Mouse (Mus musculus) thymus, adult 2 months (tissue): ENCODE measurements around the gene Nphs1. TPM values are rescaled to one million over a fixed set of nuclear protein-coding genes. Genes with fewer than 3 reads are reported as not detected.
A peak's percentile ranks its signal among the peaks of the same experiment; 100 is the strongest.

ENCODE experiments used
- DNase-seq: peaks from one replicate; pipeline ENCODE4 v3.0.0; 2021
- H3K27ac ChIP-seq: fragments of 200-500 bp; 2 replicates; pipeline ENCODE4 v1.5.1; 2012; ENCODE audit warnings: low read length, control low read depth; ENCODE audit not compliant: control insufficient read depth, insufficient read depth
- H3K27me3 ChIP-seq: fragments of 200-500 bp; 2 replicates; pipeline ENCODE4 v1.6.1; 2012; ENCODE audit warnings: mild to moderate bottlenecking, low read length, moderate library complexity, mixed read lengths; ENCODE audit not compliant: control insufficient read depth, insufficient read depth
- H3K36me3 ChIP-seq: fragments of 200-500 bp; 2 replicates; pipeline ENCODE4 v1.6.1; 2012; ENCODE audit warnings: mild to moderate bottlenecking, low read length, moderate library complexity; ENCODE audit not compliant: control insufficient read depth, insufficient read depth
- H3K4me1 ChIP-seq: fragments of 200-500 bp; replicated peaks from 2 replicates; pipeline ENCODE4 v1.6.1; 2012; ENCODE audit warnings: low read length; ENCODE audit not compliant: control insufficient read depth, insufficient read depth
- H3K4me3 ChIP-seq: fragments of 200-500 bp; 2 replicates; pipeline ENCODE4 v1.5.1; 2012; ENCODE audit warnings: mild to moderate bottlenecking, low read length, control low read depth, moderate library complexity; ENCODE audit not compliant: control insufficient read depth, insufficient read depth
- CTCF ChIP-seq: fragments of 200-500 bp; IDR thresholded peaks from 2 replicates; pipeline ENCODE4 v1.5.1; 2012; ENCODE audit warnings: mild to moderate bottlenecking, control low read depth, low read length, moderate library complexity, borderline replicate concordance; ENCODE audit not compliant: control insufficient read depth, poor library complexity, insufficient read depth; ENCODE audit errors: extremely low read depth
- POLR2A ChIP-seq: fragments of 200-500 bp; IDR thresholded peaks from 2 replicates; pipeline ENCODE4 v1.6.1; 2012; ENCODE audit warnings: mild to moderate bottlenecking, low read length, control low read depth, moderate library complexity; ENCODE audit not compliant: control insufficient read depth, poor library complexity, insufficient read depth; ENCODE audit errors: extremely low read depth
- WGBS: fragments of 180-500 bp; shearing (Covaris S2); methylation state at CpG from one replicate; pipeline ENCODE4 v1.1.7; 2018; 5-methylcytosine and 5-hydroxymethylcytosine counted together
- polyA plus RNA-seq: library from polyadenylated mRNA; depleted of rRNA; stranded (reverse); fragments of >200 nt; gene quantifications from 2 replicates; pipeline ENCODE4 v1.2.3, GENCODE M21; 2012

Nphs1 gene
- polyA plus RNA-seq, 1 experiment, result 0.19 TPM

DNA sequence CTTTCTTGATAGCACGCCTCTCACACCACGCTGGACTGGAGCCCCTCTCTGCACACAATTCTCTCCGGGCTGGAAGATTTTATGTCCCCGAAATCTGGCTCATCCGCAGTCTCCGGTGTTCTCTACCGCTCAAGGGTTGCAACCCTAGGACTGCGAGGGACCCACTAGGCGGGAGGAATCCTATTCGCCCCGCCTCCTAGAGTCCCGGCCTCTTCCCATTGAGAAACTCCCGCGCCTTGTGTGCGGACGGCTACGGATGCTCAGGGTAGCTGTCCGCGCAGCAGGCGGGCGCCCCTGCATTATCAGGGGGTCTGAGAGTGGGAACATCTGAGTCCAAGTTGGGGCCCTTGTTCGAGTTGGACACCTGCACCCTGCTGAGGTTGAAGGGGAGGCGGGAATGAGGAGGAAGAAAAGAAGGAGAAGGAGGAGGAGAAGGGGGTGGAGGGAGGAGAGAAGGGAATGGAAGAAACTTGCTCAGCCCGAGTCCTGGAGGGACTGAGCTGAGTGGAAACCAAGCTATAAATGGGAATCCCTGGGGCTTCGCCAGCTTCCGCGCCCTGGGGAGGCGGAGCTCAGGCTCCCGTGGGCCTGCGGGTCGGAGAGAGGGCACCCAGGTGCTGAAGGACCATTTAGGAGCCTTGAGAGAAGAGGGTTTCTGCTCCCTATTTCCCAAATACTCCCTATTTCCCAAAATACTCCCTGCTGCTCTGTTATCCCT is 1.0 kb upstream of the Nphs1 start:
- peaks cover 6% of the 10 kb centered on the region for H3K4me1 ChIP-seq
- no peak for DNase-seq
- 8% methylated on average over 31 of the region's 31 CpGs for WGBS
- H3K36me3 ChIP-seq, result no peaks in the 10 kb centered on the region
- no peak overlapping the region for H3K27ac ChIP-seq
- no peak overlapping the region for H3K4me3 ChIP-seq
- TF ChIP-seq CTCF (no peak), POLR2A (no peak)
- peaks cover 20% of the 10 kb centered on the region for H3K27me3 ChIP-seq

DNA sequence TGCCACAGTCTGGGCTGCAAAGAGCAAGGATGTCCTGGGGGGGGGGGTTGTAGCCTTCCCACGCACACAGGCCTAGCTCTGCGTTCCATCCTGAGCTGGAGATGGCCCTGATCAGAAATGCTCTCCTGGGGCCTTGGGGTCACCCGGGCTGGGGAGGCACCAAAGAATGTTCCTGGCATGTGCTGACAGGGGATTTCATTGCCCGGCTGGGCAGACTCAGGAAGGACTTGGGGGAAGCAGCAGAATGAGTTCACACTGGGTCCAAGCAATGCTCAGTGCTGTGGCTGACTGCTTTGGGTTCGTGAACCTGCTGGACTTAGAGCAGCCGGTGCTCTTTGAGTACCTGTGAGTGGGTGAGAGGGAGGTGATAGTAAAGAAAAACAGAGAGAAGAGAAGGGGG is 1.4 kb downstream of the Nphs1 start:
- no peak overlapping the region for H3K4me3 ChIP-seq
- no peak overlapping the region for H3K27ac ChIP-seq
- no peaks in the 10 kb centered on the region for H3K4me1 ChIP-seq
- H3K27me3 ChIP-seq, result peaks cover 25% of the 10 kb centered on the region
- no peak for DNase-seq
- WGBS, result 43% methylated on average over 6 of the region's 6 CpGs
- no peaks in the 10 kb centered on the region for H3K36me3 ChIP-seq
- TF ChIP-seq POLR2A (no peak), CTCF (no peak)

DNA sequence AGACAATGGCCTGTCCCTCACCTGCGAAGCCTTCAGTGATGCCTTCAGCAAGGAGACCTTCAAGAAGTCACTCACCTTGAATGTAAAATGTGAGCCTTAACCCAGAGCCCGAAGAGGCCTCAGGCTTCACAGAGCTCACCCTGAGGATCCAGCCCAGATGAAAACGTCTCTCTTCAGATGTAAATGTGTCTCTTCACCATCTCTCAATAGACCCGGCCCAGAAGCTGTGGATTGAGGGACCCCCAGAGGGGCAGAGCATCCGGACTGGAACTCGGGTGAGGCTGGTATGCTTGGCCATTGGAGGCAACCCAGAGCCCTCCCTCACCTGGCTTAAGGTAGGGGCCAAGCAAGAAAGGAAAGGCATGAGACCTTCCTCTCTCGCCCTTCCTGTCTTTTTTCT is 5.5 kb downstream of the Nphs1 start:
- Histone ChIP-seq H3K4me3 (no peak overlapping the region), H3K36me3 (no peaks in the 10 kb centered on the region), H3K4me1 (no peaks in the 10 kb centered on the region), H3K27me3 (peaks cover 18% of the 10 kb centered on the region; the same call in 1 of the 2 replicates), H3K27ac (no peak overlapping the region)
- no peak for TF ChIP-seq CTCF
- no peak for TF ChIP-seq POLR2A
- WGBS, result 44% methylated on average over 7 of the region's 7 CpGs
- no peak for DNase-seq

DNA sequence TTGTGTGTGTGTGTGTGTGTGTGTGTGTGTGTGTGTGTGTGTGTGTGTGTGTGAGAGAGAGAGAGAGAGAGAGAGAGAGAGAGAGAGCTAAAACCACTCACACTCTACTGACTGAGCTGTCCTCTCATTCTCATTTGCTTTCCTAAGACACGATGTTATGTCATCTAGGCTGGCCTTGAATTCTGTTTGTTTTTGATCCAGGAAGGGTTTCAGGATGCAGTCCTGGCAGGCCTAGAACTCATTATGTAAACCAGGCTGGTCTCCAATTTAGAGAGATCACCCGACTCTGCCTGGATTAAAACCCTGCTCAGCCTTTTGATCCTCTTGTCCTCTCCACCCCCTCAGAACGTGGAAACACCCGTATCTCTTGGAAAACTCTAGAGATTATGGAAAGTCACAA is 5.9 kb downstream of the Nphs1 start:
- DNase-seq, result no peak
- H3K27me3 ChIP-seq, result peaks cover 18% of the 10 kb centered on the region; the same call in 1 of the 2 replicates
- no peaks in the 10 kb centered on the region for H3K4me1 ChIP-seq
- no peaks in the 10 kb centered on the region for H3K36me3 ChIP-seq
- H3K27ac ChIP-seq, result no peak overlapping the region
- TF ChIP-seq POLR2A, result no peak
- TF ChIP-seq CTCF, result no peak
- WGBS, result 34% methylated on average over 4 of the region's 4 CpGs
- H3K4me3 ChIP-seq, result no peak overlapping the region

DNA sequence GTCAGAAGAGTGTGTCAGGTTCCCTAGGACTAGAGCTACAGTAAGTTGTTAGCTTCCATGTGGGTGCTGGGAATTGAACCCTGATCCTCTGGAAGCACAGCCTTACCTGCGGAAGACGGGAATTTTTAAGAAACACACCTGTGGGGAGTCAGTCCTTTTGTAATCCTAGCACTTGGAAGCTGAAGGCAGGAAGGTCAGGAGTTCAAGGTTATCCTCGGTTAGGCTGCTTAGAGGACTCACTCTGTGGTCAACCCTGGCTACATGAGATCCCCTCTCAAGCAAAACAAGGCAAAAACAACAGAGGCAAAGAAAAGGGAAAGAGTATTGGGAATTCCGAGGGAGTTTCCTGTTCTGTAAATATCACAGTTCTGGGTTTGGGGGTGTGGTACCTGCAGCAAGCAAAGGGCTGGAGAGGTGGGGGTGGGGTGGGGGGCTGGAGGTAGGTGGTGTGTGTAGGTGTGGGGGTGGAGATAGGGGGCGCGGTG is 6.7 kb downstream of the Nphs1 start:
- Histone ChIP-seq H3K4me1 (no peaks in the 10 kb centered on the region), H3K27ac (no peak overlapping the region), H3K36me3 (no peaks in the 10 kb centered on the region), H3K4me3 (no peak overlapping the region), H3K27me3 (peaks cover 18% of the 10 kb centered on the region; the same call in 1 of the 2 replicates)
- TF ChIP-seq POLR2A (no peak), CTCF (no peak)
- DNase-seq, result no peak
- WGBS, result 22% methylated on average over 6 of the region's 6 CpGs

DNA sequence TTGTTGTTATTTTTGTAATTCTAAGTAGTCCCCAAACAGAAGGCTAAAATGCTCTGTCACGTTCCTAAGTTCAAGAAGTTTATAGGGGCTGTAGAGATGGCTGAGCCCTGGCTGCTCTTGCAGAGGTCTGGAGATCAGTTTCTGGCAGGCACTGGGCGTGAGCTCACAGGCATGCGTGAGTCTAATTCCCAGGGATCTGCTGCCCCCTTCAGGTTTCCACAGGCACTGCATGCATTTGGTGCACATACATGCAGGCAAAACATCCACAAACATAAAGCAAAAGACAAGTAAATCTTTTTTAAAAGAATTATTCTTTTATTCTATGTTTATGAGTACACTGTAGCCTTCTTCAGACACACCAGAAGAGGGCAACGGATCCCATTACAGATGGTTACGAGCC is 14.3 kb downstream of the Nphs1 start:
- TF ChIP-seq POLR2A, result no peak
- peak; percentile 67; the same call in 1 of the 2 replicates for TF ChIP-seq CTCF
- 51% methylated on average over 5 of the region's 5 CpGs for WGBS
- peak; percentile 58 for DNase-seq
- no peaks in the 10 kb centered on the region; the same call in 1 of the 2 replicates for H3K27me3 ChIP-seq
- no peaks in the 10 kb centered on the region for H3K36me3 ChIP-seq
- H3K27ac ChIP-seq, result no peak overlapping the region
- H3K4me1 ChIP-seq, result no peaks in the 10 kb centered on the region
- no peak overlapping the region for H3K4me3 ChIP-seq
